Mouse (Mus musculus) spleen, adult 2 months (tissue): ENCODE data around the gene Idi2.
"Not testable (repeated sequence)": the region's sequence is repeated elsewhere in the genome, so short reads cannot be mapped to it uniquely, and the experiment has no call there.

Experiments used
- CTCF ChIP-seq: fragments of 200-500 bp; IDR thresholded peaks from 2 replicates; pipeline ENCODE4 v1.5.1; 2011; ENCODE audit warnings: mild to moderate bottlenecking, inconsistent platforms; ENCODE audit not compliant: insufficient read depth, insufficient read length, insufficient replicate concordance; ENCODE audit errors: extremely low read depth
- POLR2A ChIP-seq: fragments of 200-500 bp; IDR thresholded peaks from 2 replicates; pipeline ENCODE4 v1.6.1; 2011; ENCODE audit warnings: low read depth, low read length, inconsistent platforms

DNA sequence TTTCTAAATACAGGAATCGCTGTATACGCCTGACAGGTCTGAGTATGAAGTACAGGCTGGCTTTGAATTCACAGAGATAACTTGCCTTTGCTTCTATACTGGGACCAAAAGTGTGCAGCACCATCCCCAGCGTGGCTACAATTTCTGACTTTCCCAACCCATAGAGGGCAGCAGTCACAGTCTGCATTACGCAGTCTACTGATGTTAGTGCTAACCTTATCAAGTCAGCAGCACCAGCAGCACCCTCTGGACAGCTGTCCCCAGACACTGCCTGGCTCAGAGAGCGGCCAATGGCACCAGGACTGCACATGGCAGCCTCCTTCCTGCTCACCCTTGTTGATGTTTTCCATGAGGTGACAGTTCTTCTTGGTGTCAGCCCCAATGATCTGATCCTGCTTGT, 8.8 kb upstream of the Idi2 start:
- not testable (repeated sequence) for TF ChIP-seq CTCF, POLR2A
